Mouse (Mus musculus) heart, embryonic 12.5 days (tissue): ENCODE data around the gene 1810013L24Rik. TPM values are rescaled to one million over a fixed set of nuclear protein-coding genes. Genes with fewer than 3 reads are reported as not detected.
A peak's percentile ranks its signal among the peaks of the same experiment; 100 is the strongest.

Experiments used
- ATAC-seq: fragments of 200-750 bp; cut with Nextera tagmentation; 2 replicates; pipeline ENCODE4 v1.8.0; 2017; ENCODE audit warnings: moderate TSS enrichment, moderate library complexity; ENCODE audit not compliant: insufficient number of reproducible peaks, low FRiP score
- H3K27ac ChIP-seq: fragments of 300-500 bp; sonication (generic); 2 replicates; pipeline ENCODE4 v1.5.1; 2016; ENCODE audit warnings: mild to moderate bottlenecking, moderate library complexity; ENCODE audit not compliant: poor library complexity, severe bottlenecking
- H3K27me3 ChIP-seq: fragments of 300-500 bp; sonication (generic); replicated peaks from 2 replicates; pipeline ENCODE4 v1.6.1; 2016; ENCODE audit warnings: mild to moderate bottlenecking, moderate library complexity
- H3K36me3 ChIP-seq: fragments of 300-500 bp; sonication (generic); 2 replicates; pipeline ENCODE4 v1.6.1; 2016; ENCODE audit warnings: mild to moderate bottlenecking, moderate library complexity
- H3K4me1 ChIP-seq: fragments of 300-500 bp; sonication (generic); replicated peaks from 2 replicates; pipeline ENCODE4 v1.6.1; 2016; ENCODE audit warnings: mild to moderate bottlenecking
- H3K4me2 ChIP-seq: fragments of 300-500 bp; sonication (generic); 2 replicates; pipeline ENCODE4 v1.6.1; 2016; ENCODE audit warnings: mild to moderate bottlenecking, moderate library complexity
- H3K4me3 ChIP-seq: fragments of 300-500 bp; sonication (generic); 2 replicates; pipeline ENCODE4 v1.5.1; 2016; ENCODE audit warnings: mild to moderate bottlenecking
- H3K9ac ChIP-seq: fragments of 300-500 bp; sonication (generic); 2 replicates; pipeline ENCODE4 v1.6.1; 2016; ENCODE audit warnings: mild to moderate bottlenecking, moderate library complexity
- H3K9me3 ChIP-seq: fragments of 300-500 bp; sonication (generic); replicated peaks from 2 replicates; pipeline ENCODE4 v1.6.1; 2016; ENCODE audit warnings: mild to moderate bottlenecking, moderate library complexity
- WGBS: fragments of 180-500 bp; shearing (Covaris S2); methylation state at CpG from one replicate; pipeline ENCODE4 v1.1.7; 2016; 5-methylcytosine and 5-hydroxymethylcytosine counted together
- polyA plus RNA-seq: library from polyadenylated mRNA; unstranded; fragments of >200 nt; fragmentation: Nextera tagmentation; extraction: Ambion mirVana; gene quantifications from 2 replicates; pipeline ENCODE4 v1.2.1, GENCODE M21; 2016

The 1810013L24Rik gene
- polyA plus RNA-seq, 1 experiment from 2014 or later = 24.1 TPM

- H3K27me3 ChIP-seq = no peaks in the 10 kb centered on the region
- no peaks in the 10 kb centered on the region for H3K9me3 ChIP-seq
- 0 out of 2 replicates have a peak overlapping the region, but pooled peaks have one; percentile 15 for H3K4me2 ChIP-seq
- no peaks in the 10 kb centered on the region for H3K4me1 ChIP-seq
- no peaks in the 10 kb centered on the region for H3K36me3 ChIP-seq
- H3K9ac ChIP-seq = no peak overlapping the region
- H3K4me3 ChIP-seq = no peak overlapping the region
- peak; percentile 91 for ATAC-seq
- 84% methylated on average over 14 of the region's 14 CpGs for WGBS
- 0 out of 2 replicates have a peak overlapping the region, but pooled peaks have one; percentile 23 for H3K27ac ChIP-seq
Measured at GRCm38 (mm10) chr16:8810399-8811127, 19.3 kb upstream of the 1810013L24Rik start.

GRCm38 (mm10) chr16:8817872-8818271 is 12.0 kb upstream of the 1810013L24Rik start:
- no peak overlapping the region for H3K4me3 ChIP-seq
- H3K9me3 ChIP-seq = no peaks in the 10 kb centered on the region
- no peaks in the 10 kb centered on the region for H3K27me3 ChIP-seq
- 62% methylated on average over 4 of the region's 4 CpGs for WGBS
- no peak for ATAC-seq
- H3K27ac ChIP-seq = no peak overlapping the region
- H3K9ac ChIP-seq = no peak overlapping the region
- H3K36me3 ChIP-seq = no peaks in the 10 kb centered on the region
- no peaks in the 10 kb centered on the region for H3K4me1 ChIP-seq
- no peak overlapping the region for H3K4me2 ChIP-seq

GRCm38 (mm10) chr16:8821429-8821828 is 8.5 kb upstream of the 1810013L24Rik start:
- WGBS = 77% methylated on average over 1 of the region's 1 CpGs
- ATAC-seq = no peak
- Histone ChIP-seq H3K9ac (no peak overlapping the region), H3K27ac (no peak overlapping the region), H3K4me2 (no peak overlapping the region), H3K36me3 (no peaks in the 10 kb centered on the region), H3K27me3 (no peaks in the 10 kb centered on the region), H3K4me1 (no peaks in the 10 kb centered on the region), H3K9me3 (no peaks in the 10 kb centered on the region), H3K4me3 (no peak overlapping the region)

- WGBS = 79% methylated on average over 4 of the region's 4 CpGs
- Histone ChIP-seq H3K27me3 (no peaks in the 10 kb centered on the region), H3K4me2 (no peak overlapping the region), H3K4me1 (no peaks in the 10 kb centered on the region), H3K9ac (no peak overlapping the region), H3K9me3 (no peaks in the 10 kb centered on the region), H3K4me3 (no peak overlapping the region), H3K27ac (no peak overlapping the region), H3K36me3 (no peaks in the 10 kb centered on the region)
- no peak for ATAC-seq
Measured at GRCm38 (mm10) chr16:8822586-8822985, 7.3 kb upstream of the 1810013L24Rik start.

GRCm38 (mm10) chr16:8823661-8824060 is 6.2 kb upstream of the 1810013L24Rik start:
- no peak overlapping the region for H3K4me3 ChIP-seq
- H3K4me1 ChIP-seq = no peaks in the 10 kb centered on the region
- H3K9me3 ChIP-seq = no peaks in the 10 kb centered on the region
- 75% methylated on average over 2 of the region's 2 CpGs for WGBS
- no peak overlapping the region for H3K27ac ChIP-seq
- H3K36me3 ChIP-seq = no peaks in the 10 kb centered on the region
- no peak for ATAC-seq
- no peak overlapping the region for H3K9ac ChIP-seq
- no peak overlapping the region for H3K4me2 ChIP-seq
- H3K27me3 ChIP-seq = no peaks in the 10 kb centered on the region

GRCm38 (mm10) chr16:8827366-8827765 is 2.5 kb upstream of the 1810013L24Rik start:
- H3K36me3 ChIP-seq = 0 out of 2 replicates have a peak, but pooled peaks cover 5% of the 10 kb centered on the region
- ATAC-seq = no peak
- no peaks in the 10 kb centered on the region for H3K27me3 ChIP-seq
- peaks cover 8% of the 10 kb centered on the region for H3K4me1 ChIP-seq
- H3K27ac ChIP-seq = no peak overlapping the region
- H3K9ac ChIP-seq = no peak overlapping the region
- H3K4me3 ChIP-seq = no peak overlapping the region
- no peak overlapping the region for H3K4me2 ChIP-seq
- 78% methylated on average over 7 of the region's 7 CpGs for WGBS
- no peaks in the 10 kb centered on the region for H3K9me3 ChIP-seq

- WGBS = 9% methylated on average over 33 of the region's 33 CpGs
- no peaks in the 10 kb centered on the region for H3K9me3 ChIP-seq
- H3K36me3 ChIP-seq = peaks cover 18% of the 10 kb centered on the region; the same call in 1 of the 2 replicates
- H3K27ac ChIP-seq = peak overlapping the region; percentile 83
- H3K4me3 ChIP-seq = peak overlapping the region; percentile 98
- ATAC-seq = peak; percentile 69
- H3K27me3 ChIP-seq = no peaks in the 10 kb centered on the region
- peaks cover 20% of the 10 kb centered on the region for H3K4me1 ChIP-seq
- peak overlapping the region; percentile 85 for H3K4me2 ChIP-seq
- H3K9ac ChIP-seq = peak overlapping the region; percentile 76
Measured at GRCm38 (mm10) chr16:8828636-8829563, 1.0 kb upstream of the 1810013L24Rik start.

GRCm38 (mm10) chr16:8830431-8831211 is 721 bp downstream of the 1810013L24Rik start:
- ATAC-seq = peak; percentile 48
- Histone ChIP-seq H3K4me1 (peaks cover 24% of the 10 kb centered on the region), H3K4me3 (peak overlapping the region; percentile 98), H3K27ac (peak overlapping the region; percentile 95), H3K36me3 (peaks cover 29% of the 10 kb centered on the region), H3K27me3 (no peaks in the 10 kb centered on the region), H3K4me2 (peak overlapping the region; percentile 96), H3K9ac (peak overlapping the region; percentile 99), H3K9me3 (no peaks in the 10 kb centered on the region)
- WGBS = 0% methylated on average over 68 of the region's 74 CpGs

- Histone ChIP-seq H3K27me3 (no peaks in the 10 kb centered on the region), H3K4me1 (peaks cover 24% of the 10 kb centered on the region), H3K4me2 (peak overlapping the region; percentile 96), H3K36me3 (peaks cover 30% of the 10 kb centered on the region), H3K9me3 (no peaks in the 10 kb centered on the region), H3K27ac (peak overlapping the region; percentile 95), H3K9ac (peak overlapping the region; percentile 99), H3K4me3 (peak overlapping the region; percentile 98)
- 2% methylated on average over 12 of the region's 12 CpGs for WGBS
- ATAC-seq = no peak
Measured at GRCm38 (mm10) chr16:8831241-8831640, 1.3 kb downstream of the 1810013L24Rik start.

GRCm38 (mm10) chr16:8836876-8837275 is 7.0 kb downstream of the 1810013L24Rik start:
- no peak overlapping the region for H3K27ac ChIP-seq
- no peak for ATAC-seq
- H3K36me3 ChIP-seq = peaks cover 64% of the 10 kb centered on the region

More at GRCm38 (mm10) chr16:8836876-8837275, 7.0 kb downstream of the 1810013L24Rik start:
- Histone ChIP-seq H3K27me3 (no peaks in the 10 kb centered on the region), H3K9me3 (no peaks in the 10 kb centered on the region), H3K4me2 (no peak overlapping the region), H3K4me3 (no peak overlapping the region), H3K4me1 (peaks cover 25% of the 10 kb centered on the region), H3K9ac (no peak overlapping the region)
- WGBS = 83% methylated on average over 1 of the region's 1 CpGs
